Mouse (Mus musculus) granulocyte monocyte progenitor cell, adult 5-6 weeks (primary cell): ENCODE data around the gene Plxnb1. TPM values are rescaled to one million over a fixed set of nuclear protein-coding genes. Genes with fewer than 3 reads are reported as not detected.

Experiments used
- ATAC-seq: replicated peaks from 2 replicates; pipeline ENCODE4 v1.8.0; 2016; ENCODE audit warnings: mild to moderate bottlenecking, moderate TSS enrichment, inconsistent platforms; ENCODE audit not compliant: poor library complexity, severe bottlenecking
- total RNA-seq, 2 experiments: library from RNA; stranded (forward) in 1 of 2; stranded (reverse) in 1 of 2; fragments of 200-712, 200-1000 nt in 1 of 2; fragments of >200 nt in 1 of 2; fragmentation: Nextera tagmentation in 1 of 2; gene quantifications; 2 replicates each; pipeline ENCODE4 v1.2.3; 2014 to 2017

Gene Plxnb1
- total RNA-seq, 2 experiments from 2014 or later = not detected

DNA sequence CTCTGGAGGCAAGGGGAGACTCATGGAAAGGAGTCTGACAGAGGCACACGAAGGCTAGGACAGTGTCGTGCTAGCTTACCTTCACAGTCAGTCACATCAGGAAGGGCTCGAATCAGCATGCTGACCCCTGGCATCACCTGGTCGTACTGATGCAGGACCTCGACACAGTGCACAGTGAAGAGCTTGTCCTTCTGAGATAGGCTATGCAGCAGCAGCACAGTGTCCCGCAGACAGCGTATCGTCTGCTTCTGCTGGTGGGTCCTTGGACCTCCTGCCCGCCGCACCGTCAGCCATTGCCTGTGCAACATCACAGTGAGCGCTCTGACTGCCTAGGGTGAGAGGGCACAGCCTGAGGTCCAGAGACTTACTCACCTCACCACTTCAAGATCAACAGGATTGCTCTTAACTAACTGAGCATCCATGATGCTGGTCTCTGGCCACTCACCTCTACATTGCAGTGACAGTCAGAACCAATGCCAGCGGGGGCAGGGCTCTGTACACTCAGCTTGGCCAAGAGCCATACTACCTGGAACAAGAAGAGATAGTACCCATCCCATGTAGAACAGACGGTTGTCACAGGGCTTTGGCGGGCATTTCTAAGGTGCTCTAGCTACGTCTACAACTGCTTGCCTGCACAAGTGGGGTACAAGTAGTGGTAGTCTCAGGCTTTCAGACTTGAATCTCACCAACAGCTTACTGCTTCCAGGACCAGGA is 34.8 kb upstream of the Plxnb1 start:
- no peak for ATAC-seq

DNA sequence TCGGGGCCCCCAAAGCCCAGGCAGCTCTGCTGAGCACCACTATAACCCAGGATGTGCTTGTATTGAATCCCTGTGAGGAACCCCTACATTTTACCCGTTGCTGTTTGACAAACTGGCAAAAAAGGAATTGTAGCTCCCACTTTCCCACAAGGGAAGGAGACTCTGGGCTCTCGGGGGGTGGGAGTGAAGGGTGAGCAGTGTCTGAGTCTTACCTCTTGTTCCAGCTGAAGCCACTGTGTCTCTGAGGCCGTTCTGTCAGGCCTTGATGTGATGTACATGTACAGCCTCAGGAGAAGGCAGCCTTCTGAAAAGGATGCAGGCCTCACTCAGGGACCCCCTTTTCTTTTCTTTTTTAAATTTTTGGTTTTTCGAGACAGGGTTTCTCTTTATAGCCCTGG is 34.3 kb upstream of the Plxnb1 start:
- no peak for ATAC-seq

GRCm38 (mm10) chr9:109068095-109068735 is 27.0 kb upstream of the Plxnb1 start:
- ATAC-seq = no peak

GRCm38 (mm10) chr9:109073661-109074573 is 21.3 kb upstream of the Plxnb1 start, which contains the start of gene Atrip:
Gene Atrip, minus strand, starts transcription at chr9:109074124.
- ATAC-seq = peak; percentile 98

- ATAC-seq = no peak
Measured at GRCm38 (mm10) chr9:109080516-109080915, 14.7 kb upstream of the Plxnb1 start.

- ATAC-seq = no peak
Measured at GRCm38 (mm10) chr9:109081749-109082123, 13.5 kb upstream of the Plxnb1 start.

DNA sequence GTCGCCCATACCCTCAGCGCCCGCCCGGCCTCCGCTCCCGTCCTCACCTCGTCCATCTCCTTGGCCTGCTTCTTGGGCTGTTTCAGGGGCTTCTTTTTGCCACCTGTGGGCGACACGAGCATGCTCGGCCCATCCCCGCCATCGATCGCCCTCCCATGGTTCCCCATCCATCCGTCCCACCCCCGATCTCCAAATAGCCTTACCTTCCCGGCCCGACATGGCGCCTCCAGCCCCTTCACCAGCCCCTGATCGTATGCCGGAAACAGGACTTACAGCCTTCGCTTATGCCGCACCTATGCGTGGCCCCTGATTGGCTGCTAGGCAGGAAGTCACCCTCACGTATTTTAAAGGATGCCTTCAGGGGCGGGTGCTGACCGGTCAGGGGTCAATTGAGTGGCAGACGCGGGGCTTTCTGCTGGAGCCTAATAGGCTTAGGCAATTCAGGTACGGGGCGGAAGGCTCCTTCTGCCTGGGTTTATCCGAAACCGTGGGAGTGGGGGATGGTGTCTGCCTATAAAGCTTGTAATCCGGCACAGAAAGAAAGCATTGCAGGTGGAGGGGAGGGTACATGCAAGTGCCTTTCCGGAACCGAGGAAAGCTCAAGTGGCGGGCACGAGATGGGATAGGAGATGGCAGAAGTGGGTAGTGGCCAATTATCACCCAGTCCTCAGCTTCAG is 12.9 kb upstream of the Plxnb1 start, which contains the start of the genes Ccdc51 and Tma7:
Gene Ccdc51, plus strand, starts transcription at position 370 of the 677 bp plus-strand sequence.
Gene Tma7, minus strand, starts transcription at position 464 of the 677 bp plus-strand sequence.
- peak; percentile 97 for ATAC-seq

- ATAC-seq = no peak
Measured at GRCm38 (mm10) chr9:109084922-109085321, 10.3 kb upstream of the Plxnb1 start.

DNA sequence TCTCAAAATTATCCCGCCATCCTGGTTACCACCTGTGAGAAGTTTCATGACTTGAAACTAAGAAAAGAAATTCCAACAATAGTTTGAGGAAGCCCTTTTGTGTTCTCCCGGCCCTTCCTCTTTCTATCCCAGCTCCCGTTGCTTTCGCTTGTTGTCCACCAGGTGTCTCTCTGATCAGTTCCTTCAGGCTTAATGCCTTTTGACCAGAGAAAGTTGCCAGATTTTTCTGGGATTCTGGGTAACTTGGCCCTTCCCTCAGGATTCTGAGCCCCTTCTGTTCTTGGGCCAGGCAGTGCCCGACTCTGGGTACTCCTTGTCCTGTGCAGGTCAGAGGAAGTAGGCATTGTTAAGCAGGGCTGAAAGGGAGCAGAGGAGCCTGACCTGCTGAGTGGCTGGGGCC is 7.2 kb upstream of the Plxnb1 start:
- ATAC-seq = peak; percentile 76

GRCm38 (mm10) chr9:109090446-109090845 is 4.7 kb upstream of the Plxnb1 start:
- no peak for ATAC-seq

GRCm38 (mm10) chr9:109091802-109092201 is 3.4 kb upstream of the Plxnb1 start:
- ATAC-seq = no peak

DNA sequence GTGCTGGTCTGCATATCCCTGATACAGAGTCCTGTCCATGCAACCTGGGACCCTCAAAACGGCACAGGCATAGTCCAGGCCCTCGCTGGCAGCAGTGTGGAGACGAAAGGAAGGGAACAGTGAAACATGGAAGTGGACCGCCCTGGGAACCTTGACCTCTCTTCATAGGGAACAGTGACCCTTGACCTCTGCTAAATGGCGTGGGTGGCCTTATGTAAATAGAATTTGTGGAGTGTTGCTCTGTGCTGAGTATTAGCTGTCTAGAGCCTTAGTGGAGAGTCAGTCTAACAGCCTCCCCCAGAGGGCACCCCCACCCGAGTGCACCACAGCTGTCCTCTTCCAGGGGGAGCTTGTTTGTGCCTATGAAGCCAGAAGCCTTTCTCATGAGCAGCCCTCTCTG is 2.4 kb upstream of the Plxnb1 start:
- no peak for ATAC-seq

DNA sequence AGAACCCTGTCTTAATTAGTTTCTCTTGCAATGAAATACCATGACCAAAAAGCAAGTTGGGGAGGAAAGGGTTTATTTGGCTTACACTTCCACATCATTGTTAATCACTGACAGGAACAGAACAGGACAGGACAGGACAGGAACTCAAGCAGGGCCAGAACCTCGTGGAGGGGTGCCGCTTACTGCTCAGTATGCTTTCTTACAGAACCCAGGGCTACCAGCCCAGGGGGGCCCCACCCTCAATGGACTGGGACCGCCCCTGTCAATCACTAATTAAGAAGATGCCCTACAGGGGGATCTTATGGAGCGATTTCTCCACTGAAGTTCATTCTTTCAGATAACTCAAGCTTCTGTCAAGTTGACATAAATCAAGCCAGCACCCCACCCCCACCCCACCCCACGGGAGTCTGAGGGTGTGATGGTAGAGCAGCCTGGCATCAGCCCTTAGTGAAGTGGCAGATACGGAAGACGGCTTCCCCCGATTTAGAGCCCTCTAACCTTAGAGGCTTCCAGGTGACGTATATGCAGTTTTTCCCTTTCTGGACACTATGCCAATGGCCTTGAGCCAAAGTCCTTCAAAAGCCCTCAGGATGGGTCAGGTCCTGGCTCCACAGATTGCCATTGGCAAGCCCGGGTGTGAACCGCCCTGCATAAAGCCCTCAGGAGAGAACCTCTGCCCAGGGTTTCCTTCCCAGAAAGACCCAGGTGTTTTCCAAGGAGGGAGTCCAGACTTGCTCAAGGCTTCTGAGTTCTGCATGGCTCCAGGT is 1.2 kb upstream of the Plxnb1 start:
- no peak for ATAC-seq

- peak; percentile 45 for ATAC-seq
Measured at GRCm38 (mm10) chr9:109094553-109095136, 544 bp upstream of the Plxnb1 start.

DNA sequence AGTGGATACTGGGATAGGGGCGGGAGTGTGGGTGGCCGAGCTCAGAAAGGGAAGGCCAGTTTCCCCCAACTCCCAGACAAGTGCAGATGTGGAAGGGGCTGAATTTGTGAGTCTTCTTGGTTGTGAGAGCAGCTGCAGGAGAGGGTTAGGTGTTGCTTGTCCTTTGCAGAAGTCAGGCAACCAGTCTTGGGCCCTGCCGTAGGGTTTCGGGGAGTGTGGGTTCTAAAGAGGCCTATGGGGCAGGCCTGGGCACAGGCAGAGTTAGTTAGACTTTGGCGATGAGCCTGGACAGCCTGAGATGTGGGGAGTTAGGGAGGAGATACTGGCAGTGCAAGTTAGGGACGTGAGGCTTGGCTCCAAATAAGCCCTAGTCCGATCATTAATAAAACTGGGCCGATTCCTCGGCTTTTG is 1.1 kb downstream of the Plxnb1 start:
- ATAC-seq = no peak

DNA sequence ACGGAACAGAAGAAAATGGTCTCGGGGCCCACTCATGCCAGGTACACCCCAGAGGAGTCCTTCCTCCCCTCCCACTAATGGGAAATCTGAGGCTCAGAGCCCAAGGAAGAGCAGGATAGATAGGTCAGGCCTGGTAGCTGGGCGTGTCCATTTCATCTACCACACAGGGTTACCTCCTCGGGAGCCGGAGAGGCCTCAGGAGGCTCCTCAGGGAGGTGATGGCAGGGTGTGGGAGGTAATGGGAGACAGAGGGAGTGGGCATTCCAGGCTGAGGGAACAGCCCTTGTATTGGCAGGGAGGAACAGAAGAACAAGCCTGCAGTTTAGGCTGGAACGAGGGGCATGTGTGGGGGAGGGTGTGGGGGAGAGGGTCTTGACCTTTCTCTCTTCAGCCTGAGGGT is 1.7 kb downstream of the Plxnb1 start:
- no peak for ATAC-seq

DNA sequence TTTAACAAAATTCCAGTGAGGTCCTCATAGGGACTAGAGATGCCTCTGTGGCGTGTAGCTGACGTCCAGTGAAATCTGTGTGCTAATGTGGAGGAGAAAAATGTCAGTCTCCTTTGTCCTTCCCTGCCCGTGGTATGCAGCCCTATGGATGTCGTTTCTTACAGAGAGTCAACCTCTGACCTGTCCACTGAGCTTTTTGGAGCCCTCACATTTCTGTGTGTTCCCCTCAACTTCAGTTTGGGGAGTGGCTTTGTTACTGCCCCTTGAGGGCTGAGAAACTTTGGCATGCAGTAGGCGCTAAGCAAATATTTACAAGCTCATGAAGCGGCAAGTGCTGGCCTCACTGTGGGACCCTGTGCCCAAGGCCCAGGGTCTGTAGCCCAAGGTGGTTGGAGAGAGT is 2.1 kb downstream of the Plxnb1 start:
- ATAC-seq = no peak

DNA sequence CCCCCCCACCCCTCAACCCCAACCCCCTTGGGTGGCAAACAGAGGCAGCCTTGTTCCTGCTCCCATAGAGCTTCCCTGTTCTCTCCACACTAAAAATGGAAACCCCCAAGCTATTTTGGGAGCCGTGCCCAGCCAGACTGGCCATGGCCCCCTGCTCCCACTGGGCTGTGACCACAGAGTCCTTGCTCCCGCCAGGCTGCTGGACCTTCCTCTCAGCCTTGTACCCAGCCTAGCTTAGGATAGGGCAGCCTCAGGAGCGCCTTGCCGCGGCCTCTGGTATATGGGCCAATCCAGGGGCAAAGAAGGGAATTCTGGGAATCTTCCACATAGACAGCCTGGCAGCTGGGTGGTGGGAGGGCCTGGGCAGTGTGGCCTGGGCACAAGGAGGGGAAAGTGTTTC is 2.6 kb downstream of the Plxnb1 start:
- no peak for ATAC-seq

GRCm38 (mm10) chr9:109098366-109098765 is 3.2 kb downstream of the Plxnb1 start:
- ATAC-seq = no peak
